Mouse (Mus musculus): ENCODE measurements around the gene Stat2. TPM values are rescaled to one million over a fixed set of nuclear protein-coding genes. Genes with fewer than 3 reads are reported as not detected.
"Not testable (repeated sequence)": the region's sequence is repeated elsewhere in the genome, so short reads cannot be mapped to it uniquely, and the experiment has no call there.

The Stat2 gene
- total RNA-seq, 4 experiments from 2014 or later, result 1.6 to 4.5 (median 2.4) TPM

GRCm38 (mm10) chr10:128258953-128259352, 11.4 kb upstream of the Stat2 start:
- no peak for DNase-seq (ENCODE audit: low spot score in 2 of 2)

DNA sequence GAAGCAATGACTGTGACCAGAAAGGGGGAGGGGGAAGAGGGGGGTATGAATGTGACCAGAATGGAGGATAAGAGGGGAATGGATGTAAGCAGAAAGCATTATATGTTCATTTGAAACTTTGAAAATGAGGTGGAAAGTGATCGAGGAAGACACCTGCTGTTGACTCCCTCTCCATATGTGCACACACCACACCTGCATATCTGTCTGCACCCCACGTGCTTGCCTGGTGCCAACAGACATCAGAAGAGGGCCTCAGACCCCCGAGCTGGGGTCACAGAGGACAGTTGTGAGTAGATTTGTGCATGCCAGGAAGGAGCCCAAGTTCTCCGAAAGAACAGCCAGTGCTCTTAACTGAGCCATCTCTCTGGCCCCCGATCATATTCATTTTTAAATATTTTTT, 10.4 kb upstream of the Stat2 start:
- no peak for DNase-seq (ENCODE audit: low spot score in 2 of 2)

GRCm38 (mm10) chr10:128260376-128260775, 10.0 kb upstream of the Stat2 start:
- not testable (repeated sequence) for DNase-seq (ENCODE audit: low spot score in 2 of 2)

DNA sequence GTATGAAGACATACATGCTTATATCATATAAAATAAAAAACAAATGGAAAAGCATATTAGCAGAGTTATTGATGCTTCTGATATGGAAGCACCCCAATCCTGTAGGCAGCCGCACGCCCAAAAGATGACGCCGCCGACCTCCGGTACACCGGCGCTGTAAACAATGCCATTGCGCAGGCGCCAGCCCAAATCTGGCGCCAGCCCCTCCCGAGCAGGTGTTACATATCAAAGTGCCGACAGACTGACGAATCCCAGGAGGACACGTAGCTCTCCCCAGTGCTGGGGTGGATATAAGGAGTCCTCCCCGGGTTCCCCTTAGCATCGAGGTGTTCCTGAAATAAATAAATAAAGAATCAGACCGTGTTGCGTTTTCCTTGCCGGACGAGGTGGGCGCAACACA, 8.1 kb upstream of the Stat2 start:
- DNase-seq (ENCODE audit: low spot score in 2 of 2), result no peak

DNA sequence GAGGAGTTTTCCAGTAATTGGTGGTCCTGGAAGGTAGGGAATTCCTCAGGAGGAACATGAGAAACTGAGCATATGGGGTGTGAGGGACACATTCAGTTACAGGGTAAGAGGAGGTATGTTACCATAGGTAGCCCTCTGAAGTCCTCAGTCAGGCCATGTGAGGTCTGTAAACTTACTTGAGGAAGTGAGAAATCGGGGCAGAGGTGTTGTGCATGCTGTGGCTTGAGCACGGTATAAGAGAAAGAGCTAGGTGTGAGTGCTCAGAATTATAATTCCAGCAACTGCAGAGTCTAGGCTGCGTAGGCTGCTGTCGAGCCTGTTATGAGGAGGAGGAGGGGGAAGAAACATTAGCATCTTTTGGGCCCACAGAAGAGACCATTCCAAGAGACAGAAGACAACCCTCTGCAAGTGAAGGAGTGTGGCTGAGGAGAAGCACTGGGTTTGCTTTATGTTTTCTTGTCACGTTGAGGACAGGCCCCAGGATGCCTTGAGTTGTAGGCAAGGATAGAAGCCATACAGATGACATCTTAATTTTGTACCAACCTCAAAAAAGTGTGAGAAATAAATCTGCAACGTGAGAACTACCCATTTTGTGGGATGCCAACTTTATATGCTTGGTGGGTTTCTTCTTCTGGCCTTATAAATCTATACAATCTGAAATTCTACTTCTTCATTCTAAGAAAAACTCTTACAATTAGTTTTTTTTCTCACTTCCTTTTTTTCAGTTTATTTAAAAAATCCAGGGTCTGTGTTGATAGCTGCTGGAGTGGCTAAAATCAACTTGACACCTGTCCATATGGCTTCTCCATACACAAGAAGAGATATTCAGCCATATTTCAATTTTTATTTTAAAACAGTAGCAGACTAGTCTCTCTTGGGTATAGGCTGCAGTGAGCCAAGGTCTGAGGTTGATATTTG, 6.7 kb upstream of the Stat2 start:
- no peak for DNase-seq (ENCODE audit: low spot score in 2 of 2)

DNA sequence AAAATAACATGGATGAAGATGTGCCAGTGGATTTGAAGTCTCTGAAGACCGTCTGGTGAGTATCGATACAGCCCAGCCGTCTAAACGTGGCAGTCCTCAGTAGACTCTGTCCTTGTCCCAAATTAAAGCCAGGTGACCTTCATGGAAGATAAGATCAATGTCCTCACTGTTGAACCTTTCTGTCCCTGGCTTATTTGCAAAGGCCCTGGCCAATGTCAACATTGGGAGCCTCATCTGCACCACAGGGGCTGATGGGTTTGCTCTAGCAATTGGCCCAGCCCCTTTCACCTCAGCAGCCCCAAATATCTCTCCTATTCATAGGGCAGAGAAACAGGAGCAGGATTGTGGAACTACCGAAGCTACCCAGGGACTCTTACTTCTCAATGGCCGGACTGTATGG, 2.0 kb upstream of the Stat2 start, which contains the start of gene Apof:
Gene Apof (plus strand): TSS at position 301 of the 400 bp plus-strand sequence.
- DNase-seq (ENCODE audit: low spot score in 2 of 2), result no peak

GRCm38 (mm10) chr10:128269206-128269910, 1.0 kb upstream of the Stat2 start:
- DNase-seq (ENCODE audit: low spot score in 2 of 2), result no peak

GRCm38 (mm10) chr10:128270866-128271265, 507 bp downstream of the Stat2 start:
- DNase-seq (ENCODE audit: low spot score in 2 of 2), result no peak

DNA sequence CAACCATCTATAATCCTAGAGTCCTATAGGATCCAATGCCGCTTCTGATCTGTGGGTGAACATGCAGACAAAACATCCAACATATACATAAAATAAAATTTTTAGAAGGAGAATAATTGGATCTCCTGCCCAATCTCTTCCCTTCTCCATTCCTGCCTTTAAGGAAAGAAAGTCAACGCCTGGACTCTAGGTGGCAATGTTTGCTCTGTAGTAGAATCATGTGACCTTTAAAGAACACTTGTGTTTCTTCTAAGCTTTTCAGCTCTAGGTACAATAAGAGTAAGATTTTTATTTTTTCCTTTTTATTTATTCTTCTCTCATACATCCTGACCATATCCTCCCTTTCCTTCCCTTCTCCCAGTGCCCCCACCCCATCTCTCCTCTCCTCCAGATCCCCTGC, 1.5 kb downstream of the Stat2 start:
- no peak for DNase-seq (ENCODE audit: low spot score in 2 of 2)

GRCm38 (mm10) chr10:128272819-128273439, 2.6 kb downstream of the Stat2 start:
- not testable (repeated sequence) for DNase-seq (ENCODE audit: low spot score in 2 of 2)

GRCm38 (mm10) chr10:128275374-128275773, 5.0 kb downstream of the Stat2 start:
- DNase-seq (ENCODE audit: low spot score in 2 of 2), result not testable (repeated sequence)

DNA sequence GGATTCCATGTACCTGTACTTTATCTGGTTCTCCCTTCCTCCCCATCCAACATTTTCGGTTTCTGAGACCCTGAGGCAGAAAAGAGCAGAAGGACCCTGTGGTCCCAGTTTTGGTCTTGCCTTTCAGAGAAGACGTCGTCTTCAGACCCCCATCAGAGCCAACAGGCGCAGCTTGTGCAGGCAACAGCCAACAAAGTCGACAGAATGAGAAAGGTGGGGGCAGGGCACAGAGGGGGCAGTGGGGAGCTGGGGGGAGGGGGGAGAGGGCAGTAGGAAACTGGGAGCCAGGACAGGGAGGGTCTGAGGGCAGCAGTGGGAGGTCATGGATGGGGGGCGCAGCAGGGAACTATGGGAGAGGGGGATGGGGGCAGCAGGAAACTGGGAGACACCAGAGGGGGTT, 7.8 kb downstream of the Stat2 start:
- DNase-seq (ENCODE audit: low spot score in 2 of 2), result no peak

GRCm38 (mm10) chr10:128280943-128281342, 10.6 kb downstream of the Stat2 start:
- no peak for DNase-seq (ENCODE audit: low spot score in 2 of 2)

GRCm38 (mm10) chr10:128281682-128282081, 11.3 kb downstream of the Stat2 start:
- no peak for DNase-seq (ENCODE audit: low spot score in 2 of 2)

GRCm38 (mm10) chr10:128282886-128283450, 12.6 kb downstream of the Stat2 start:
- no peak for DNase-seq (ENCODE audit: low spot score in 2 of 2)

- peak; percentile 34 to 37 for DNase-seq (ENCODE audit: low spot score in 2 of 2)
These were observed 13.5 kb downstream of the Stat2 start for GRCm38 (mm10) chr10:128283604-128284579.

DNA sequence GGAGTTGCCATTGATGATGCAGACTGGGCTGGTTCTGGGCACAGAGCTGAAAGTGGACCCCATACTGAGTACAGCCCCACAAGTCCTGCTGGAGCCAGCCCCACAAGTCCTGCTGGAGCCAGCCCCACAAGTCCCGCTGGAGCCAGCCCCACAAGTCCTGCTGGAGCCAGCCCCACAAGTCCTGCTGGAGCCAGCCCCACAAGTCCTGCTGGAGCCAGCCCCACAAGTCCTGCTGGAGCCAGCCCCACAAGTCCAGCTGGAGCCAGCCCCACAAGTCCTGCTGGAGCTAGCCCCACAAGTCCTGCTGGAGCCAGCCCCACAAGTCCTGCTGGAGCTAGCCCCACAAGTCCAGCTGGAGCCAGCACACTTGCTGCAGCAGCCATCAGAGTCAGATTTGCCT, 20.2 kb downstream of the Stat2 start:
- peak in 1 of 2 experiments; percentile 50 for DNase-seq (ENCODE audit: low spot score in 2 of 2)

- no peak for DNase-seq (ENCODE audit: low spot score in 2 of 2)
These were observed 26.2 kb downstream of the Stat2 start for GRCm38 (mm10) chr10:128296370-128297090.

DNA sequence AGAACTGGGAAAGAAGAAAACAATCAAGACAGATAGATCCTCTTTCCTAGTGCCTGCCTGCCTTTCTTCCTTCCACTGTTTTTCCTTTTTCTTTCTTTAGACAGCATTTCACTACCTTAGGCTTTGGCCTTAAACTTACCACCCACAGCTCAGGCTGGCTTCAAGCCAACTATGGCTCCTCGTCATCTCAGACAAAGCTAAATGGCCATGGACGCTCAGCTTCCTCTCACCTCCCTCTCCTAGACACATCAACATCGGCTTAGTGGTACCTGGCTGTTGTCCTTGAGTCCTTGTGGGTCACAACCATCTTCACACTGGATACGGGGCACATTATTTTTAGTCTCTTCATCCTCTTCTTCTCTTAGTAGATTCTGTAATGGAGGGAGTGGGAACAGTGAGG, 26.9 kb downstream of the Stat2 start:
- no peak for DNase-seq (ENCODE audit: low spot score in 2 of 2)

GRCm38 (mm10) chr10:128297622-128298021, 27.3 kb downstream of the Stat2 start:
- no peak for DNase-seq (ENCODE audit: low spot score in 2 of 2)

Measured in gastrocnemius, adult 8-10 months (tissue).